Mouse (Mus musculus) kidney, adult 10 weeks (tissue): ENCODE data around the gene Pjvk. TPM values are rescaled to one million over a fixed set of nuclear protein-coding genes. Genes with fewer than 3 reads are reported as not detected.

ENCODE experiments used
- polyA plus RNA-seq: library from polyadenylated mRNA; stranded (reverse); fragments of 350-450 nt; fragmentation: Illumina TruSeq; extraction: RNeasy Lipid Tissue Mini Kit (QIAGEN cat#74804); gene quantifications from one replicate; pipeline ENCODE4 v1.2.3, GENCODE M21; 2014; ENCODE audit warnings: low read depth, low replicate concordance

Pjvk gene
- 5.5 TPM for polyA plus RNA-seq

GRCm38 (mm10) chr2:76647883-76648570 is at the start of gene Pjvk, which contains the start of gene Prkra:
TSS of gene Pjvk (plus strand) at chr2:76648476.
TSS of gene Prkra (minus strand) at chr2:76648015.

GRCm38 (mm10) chr2:76672966-76673392 is 24.7 kb downstream of the Pjvk start, which contains the start of gene Fkbp7:
TSS of gene Fkbp7 (minus strand) at chr2:76673116.

GRCm38 (mm10) chr2:76674725-76675427 is 26.6 kb downstream of the Pjvk start, which contains the start of gene Plekha3:
TSS of gene Plekha3 (plus strand) at chr2:76675281.

Other genes with a start within 250 kb of the Pjvk start
- 48.6 TPM for gene Osbpl6, start 242.0 kb upstream of the Pjvk start, polyA plus RNA-seq
- gene Prkra, start 461 bp upstream of the Pjvk start, polyA plus RNA-seq: 30.0 TPM
- 31.7 TPM for gene Fkbp7, start 24.6 kb downstream of the Pjvk start, polyA plus RNA-seq
- 75.0 TPM for gene Plekha3, start 26.8 kb downstream of the Pjvk start, polyA plus RNA-seq